Mouse (Mus musculus): Measurements from ENCODE around the gene Slc22a6. TPM values are rescaled to one million over a fixed set of nuclear protein-coding genes. Genes with fewer than 3 reads are reported as not detected.

Slc22a6 gene
- total and polyA plus RNA-seq, 3 experiments: not detected

DNA sequence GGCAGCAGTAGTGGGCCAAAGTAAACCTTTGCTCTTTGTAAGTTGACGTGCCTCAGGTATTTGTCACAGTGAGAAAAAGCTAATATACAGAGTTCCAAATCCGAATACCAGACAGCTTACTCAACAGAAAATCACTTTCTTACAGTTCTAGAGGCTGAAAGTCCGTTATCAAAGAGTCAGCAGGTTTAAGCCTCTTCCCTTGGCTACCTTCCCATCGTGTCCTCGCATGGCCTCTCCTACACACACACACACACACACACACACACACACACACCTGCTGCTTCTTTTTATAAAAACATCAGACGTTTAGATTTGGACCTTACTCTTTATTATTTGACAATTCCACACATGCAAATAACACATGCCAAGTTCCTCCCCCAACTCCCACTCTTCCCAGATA, 13.0 kb downstream of the Slc22a6 start:
- Histone ChIP-seq H3K9ac (ENCODE audit: insufficient read depth, low read depth) (no peak overlapping the region), H3K4me2 (ENCODE audit: insufficient read depth, low read depth, poor library complexity, severe bottlenecking) (no peak overlapping the region), H3K4me1 (ENCODE audit: control insufficient read depth in 1 of 2, insufficient read depth in 2 of 2) (no peaks in the 10 kb centered on the region), H3K27ac (ENCODE audit: insufficient read depth, low read depth) (no peak overlapping the region), H3K36me3 (replicated peaks in 1 of 2; ENCODE audit: control insufficient read depth in 1 of 2, insufficient read depth in 1 of 2, low read length in 1 of 2) (no peaks in the 10 kb centered on the region), H3K79me2 (replicated peaks; ENCODE audit: control insufficient read depth, extremely low read depth, insufficient read depth, poor library complexity, severe bottlenecking) (no peaks in the 10 kb centered on the region), H3K9me3 (replicated peaks; ENCODE audit: low read length) (no peaks in the 10 kb centered on the region), H3K27me3 (replicated peaks) (no peaks in the 10 kb centered on the region), H3K4me3 (replicated peaks in 1 of 3; ENCODE audit: low read depth in 2 of 3, low read length in 2 of 3, poor library complexity in 1 of 3) (no peak overlapping the region)
- in situ Hi-C loops (cut with MboI; ENCODE audit: low pct_ligation_motif_present, low pct_unique_long_range_greater_than_20kb, low sequenced_read_pairs) (no loop called here), dilution Hi-C loops (cut with MboI; ENCODE audit: extremely low pct_ligation_motif_present, extremely low pct_unique_long_range_greater_than_20kb, low sequenced_read_pairs) (no loop called here)
- no peak for DNase-seq (ENCODE audit: extremely low read depth)
- no peak for TF ChIP-seq RAD21 (IDR thresholded peaks at IDR 0.05; ENCODE audit: low read depth, low read length)
- TF ChIP-seq ZKSCAN1 (IDR thresholded peaks at IDR 0.05; ENCODE audit: borderline replicate concordance, low read depth, low read length): no peak
- TF ChIP-seq MEF2A (IDR thresholded peaks at IDR 0.05; ENCODE audit: borderline replicate concordance, low read depth, low read length): no peak

DNA sequence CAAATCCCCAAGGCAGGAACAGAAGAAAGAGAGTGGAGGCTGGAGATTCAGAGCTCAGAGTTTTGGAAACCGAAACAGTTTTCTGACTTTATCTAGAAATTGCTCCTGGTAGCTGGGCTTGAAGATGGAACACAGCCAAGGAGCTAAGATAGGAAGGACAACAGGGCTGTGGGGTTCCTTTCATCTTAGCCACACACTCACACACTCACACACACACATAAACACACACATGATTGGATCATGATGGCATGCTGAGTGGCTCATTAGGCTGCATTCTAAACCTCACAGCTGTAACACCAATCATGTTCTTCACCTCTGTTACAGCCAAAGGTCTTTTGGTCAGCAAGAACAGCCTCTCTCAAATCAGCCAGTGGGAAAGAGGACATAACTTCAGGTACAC, 14.2 kb downstream of the Slc22a6 start:
- no peak overlapping the region for H3K9ac ChIP-seq (ENCODE audit: insufficient read depth, low read depth)
- TF ChIP-seq E2F4 (IDR thresholded peaks at IDR 0.05; ENCODE audit: insufficient replicate concordance, low read depth, low read length) (no peak), ZKSCAN1 (IDR thresholded peaks at IDR 0.05; ENCODE audit: borderline replicate concordance, low read depth, low read length) (no peak), USF1 (IDR thresholded peaks at IDR 0.05; ENCODE audit: low read depth, low read length) (no peak), ETS1 (conservative IDR thresholded peaks at IDR 0.05; ENCODE audit: low read depth, low read length) (no peak), MXI1 (IDR thresholded peaks at IDR 0.05; ENCODE audit: low read depth, low read length) (no peak), RCOR1 (conservative IDR thresholded peaks at IDR 0.05; ENCODE audit: low read depth, low read length) (no peak), ELF1 (IDR thresholded peaks at IDR 0.05; ENCODE audit: low read depth, low read length) (no peak), ZMIZ1 (IDR thresholded peaks at IDR 0.05; ENCODE audit: low read depth, low read length) (no peak), CTCF (conservative IDR thresholded peaks at IDR 0.05 in 1 of 2, IDR thresholded peaks at IDR 0.05 in 1 of 2; ENCODE audit: low read depth in 2 of 2, low read length in 2 of 2) (no peak), ZC3H11A (IDR thresholded peaks at IDR 0.05; ENCODE audit: low read depth, low read length) (no peak)
- dilution Hi-C loops (cut with MboI; ENCODE audit: extremely low pct_ligation_motif_present, extremely low pct_unique_long_range_greater_than_20kb, low sequenced_read_pairs) (no loop called here), in situ Hi-C loops (cut with MboI; ENCODE audit: low pct_ligation_motif_present, low pct_unique_long_range_greater_than_20kb, low sequenced_read_pairs) (no loop called here)
- H3K79me2 ChIP-seq (replicated peaks; ENCODE audit: control insufficient read depth, extremely low read depth, insufficient read depth, poor library complexity, severe bottlenecking): no peaks in the 10 kb centered on the region
- no peaks in the 10 kb centered on the region for H3K9me3 ChIP-seq (replicated peaks; ENCODE audit: low read length)
- no peaks in the 10 kb centered on the region for H3K27me3 ChIP-seq (replicated peaks)
- no peak overlapping the region for H3K27ac ChIP-seq (ENCODE audit: insufficient read depth, low read depth)
- H3K36me3 ChIP-seq (replicated peaks in 1 of 2; ENCODE audit: control insufficient read depth in 1 of 2, insufficient read depth in 1 of 2, low read length in 1 of 2): no peaks in the 10 kb centered on the region
- no peak overlapping the region for H3K4me2 ChIP-seq (ENCODE audit: insufficient read depth, low read depth, poor library complexity, severe bottlenecking)
- H3K4me1 ChIP-seq (ENCODE audit: control insufficient read depth in 1 of 2, insufficient read depth in 2 of 2): no peaks in the 10 kb centered on the region
- no peak overlapping the region for H3K4me3 ChIP-seq (replicated peaks in 1 of 3; ENCODE audit: low read depth in 2 of 3, low read length in 2 of 3, poor library complexity in 1 of 3)
- no peak for DNase-seq (ENCODE audit: extremely low read depth)

DNA sequence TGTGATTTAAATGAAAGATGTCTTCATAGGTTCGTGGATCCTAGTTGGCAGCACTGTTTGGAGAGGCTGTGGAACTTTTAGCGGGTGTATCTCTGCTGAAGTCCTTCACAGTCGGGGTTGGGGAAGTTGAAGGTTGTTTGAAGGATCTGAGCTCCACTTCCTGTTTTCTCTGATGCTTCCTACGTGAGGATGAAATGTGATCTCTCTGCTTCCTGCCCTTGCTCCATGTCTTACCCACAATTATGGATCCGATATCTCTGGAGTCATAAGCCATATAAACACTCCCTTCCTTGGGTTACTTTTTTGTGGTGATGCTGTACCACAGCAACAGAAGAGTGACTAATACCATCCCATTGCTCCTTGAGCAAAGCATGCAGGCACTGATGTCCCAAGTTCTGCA, 24.2 kb downstream of the Slc22a6 start:
- Histone ChIP-seq H3K9ac (ENCODE audit: insufficient read depth, low read depth) (no peak overlapping the region), H3K4me3 (replicated peaks in 1 of 3; ENCODE audit: low read depth in 2 of 3, low read length in 2 of 3, poor library complexity in 1 of 3) (no peak overlapping the region), H3K4me1 (ENCODE audit: control insufficient read depth in 1 of 2, insufficient read depth in 2 of 2) (peaks cover 0 to 3% of the 10 kb centered on the region in 2 experiments; a peak in 2 of 4 replicates), H3K36me3 (replicated peaks in 1 of 2; ENCODE audit: control insufficient read depth in 1 of 2, insufficient read depth in 1 of 2, low read length in 1 of 2) (no peaks in the 10 kb centered on the region), H3K4me2 (ENCODE audit: insufficient read depth, low read depth, poor library complexity, severe bottlenecking) (no peak overlapping the region), H3K27me3 (replicated peaks) (no peaks in the 10 kb centered on the region), H3K79me2 (replicated peaks; ENCODE audit: control insufficient read depth, extremely low read depth, insufficient read depth, poor library complexity, severe bottlenecking) (no peaks in the 10 kb centered on the region), H3K9me3 (replicated peaks; ENCODE audit: low read length) (no peaks in the 10 kb centered on the region), H3K27ac (ENCODE audit: insufficient read depth, low read depth) (no peak overlapping the region)
- dilution Hi-C loops (cut with MboI; ENCODE audit: extremely low pct_ligation_motif_present, extremely low pct_unique_long_range_greater_than_20kb, low sequenced_read_pairs): no loop called here
- no peak for TF ChIP-seq RAD21 (IDR thresholded peaks at IDR 0.05; ENCODE audit: low read depth, low read length)
- DNase-seq (ENCODE audit: extremely low read depth): no peak
- in situ Hi-C loops (cut with MboI; ENCODE audit: low pct_ligation_motif_present, low pct_unique_long_range_greater_than_20kb, low sequenced_read_pairs): no loop called here
